Mouse (Mus musculus) Patski (cell line): ENCODE measurements at regions not wholly inside any gene's neighbourhood (a gene's known extent, or its start where the extent isn't known, plus 50 kb on each side); places are given as distances from the start of the nearest gene placed in this dataset.

Experiments
- ATAC-seq: fragments of 100-300 bp; one replicate; pipeline ENCODE4 v1.8.0; 2021
- CTCF ChIA-PET: fragments of 350-600 bp; sonication (Branson Sonifier 250); formaldehyde crosslinking; loops from one replicate; lab custom pipeline; 2022; ENCODE audit warnings: inconsistent platforms; lab: Charles Lee
- POLR2A ChIA-PET: fragments of 350-600 bp; sonication (Branson Sonifier 250); formaldehyde crosslinking; loops from one replicate; lab custom pipeline; 2022; ENCODE audit warnings: antibody characterized with exemption, inconsistent platforms; lab: Charles Lee
- DNase-seq: peaks from one replicate; pipeline ENCODE4 v3.0.0-alpha.2; 2011; ENCODE audit warnings: low read depth, low spot score
- H3K27me3 ChIP-seq: fragments of 371-371 bp; one replicate; pipeline ENCODE4 v1.5.1; 2021
- CTCF ChIP-seq: fragments of 100-300 bp; IDR thresholded peaks from one replicate; pipeline ENCODE4 v1.5.1; 2021
- in situ Hi-C: fragments of 300-500 bp; cut with MboI; formaldehyde crosslinking; loops from 3 replicates; pipeline ENCODE4 v1.11.1; 2018; ENCODE audit warnings: low pct_unique_long_range_greater_than_20kb, mixed read lengths

DNA sequence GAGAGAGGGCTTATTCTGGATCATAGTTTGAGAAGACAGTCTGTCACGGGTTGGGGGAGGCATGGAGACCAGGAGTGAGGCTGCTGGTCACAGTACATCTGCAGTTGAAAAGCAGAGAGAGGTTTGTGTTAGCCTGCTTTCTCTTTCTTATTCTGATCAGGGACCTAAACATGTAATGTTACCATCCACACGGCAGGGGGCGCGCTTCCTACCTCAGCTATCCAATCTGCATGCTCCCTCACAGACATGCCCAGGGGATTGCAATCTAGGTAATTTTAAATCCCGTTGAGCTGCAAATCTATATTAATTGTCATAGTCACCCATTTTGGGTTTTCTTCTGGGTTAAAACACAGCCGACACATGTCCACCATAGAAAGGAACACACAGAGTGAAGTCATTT, 156.4 kb upstream of the Esrrg start:
- DNase-seq (no peak), ATAC-seq (no peak)
- in situ Hi-C loops = loop anchor here (5.0 to 10.0 kb wide), 2 partner anchors 313 to 525 kb away; no protein-coding TSS in a partner anchor
- peak; percentile 72 for TF ChIP-seq CTCF
- H3K27me3 ChIP-seq = no peaks in the 10 kb centered on the region
- ChIA-PET CTCF (interaction anchor here (0.7 to 1.5 kb wide), 6 partner anchors 9 to 689 kb away, joined by 3 read pairs; no protein-coding TSS in a partner anchor), POLR2A (interaction anchor here (0.8 kb wide), 1 partner anchor 24 kb away, joined by 3 read pairs; no protein-coding TSS in a partner anchor)

DNA sequence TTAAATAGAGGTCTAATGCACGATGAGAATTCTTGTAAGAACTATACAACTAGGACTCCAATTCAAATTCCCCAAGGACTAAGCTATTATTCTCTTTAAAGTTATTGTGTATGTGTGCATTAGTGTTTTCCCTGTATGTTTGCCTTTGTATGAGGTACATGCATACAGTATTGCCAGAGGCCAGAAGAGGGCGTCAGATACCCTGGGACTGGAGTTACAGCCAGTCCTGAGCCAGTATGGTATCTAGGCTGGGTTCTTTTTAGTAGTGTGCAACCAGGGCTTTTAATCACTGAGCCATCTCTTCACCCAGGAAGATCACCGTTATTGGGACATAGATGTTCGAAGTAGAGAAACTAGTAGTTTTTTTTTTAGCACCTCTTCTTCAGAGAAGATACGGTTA, 154.2 kb upstream of the Esrrg start:
- TF ChIP-seq CTCF = peak; percentile 63
- CTCF ChIA-PET = no interaction called here
- in situ Hi-C loops = loop anchor here (5.0 to 10.0 kb wide), 2 partner anchors 310 to 523 kb away; no protein-coding TSS in a partner anchor
- no peak for ATAC-seq
- DNase-seq = no peak
- no peaks in the 10 kb centered on the region for H3K27me3 ChIP-seq
- POLR2A ChIA-PET = no interaction called here

DNA sequence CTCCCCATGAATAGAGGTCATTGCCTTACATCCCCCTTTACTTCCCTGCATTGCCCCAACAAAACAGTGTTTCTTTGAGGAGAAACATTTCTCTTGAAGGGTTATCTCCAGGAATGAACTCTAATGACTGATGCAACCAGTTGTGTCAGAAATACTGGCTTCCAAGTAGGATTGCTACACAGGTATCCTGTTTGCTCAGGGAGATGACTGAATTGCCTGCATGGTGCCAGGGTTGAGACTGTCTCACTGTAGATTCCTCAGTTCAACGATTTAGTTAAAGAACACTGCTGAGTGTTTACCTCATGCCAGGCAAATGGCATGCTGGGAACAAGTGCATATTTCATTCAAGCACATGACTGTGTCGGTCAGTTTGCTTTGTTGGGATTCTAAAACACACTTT, 123.8 kb upstream of the Esrrg start:
- ChIA-PET POLR2A (no interaction called here), CTCF (no interaction called here)
- DNase-seq = no peak
- TF ChIP-seq CTCF = no peak
- in situ Hi-C loops = no loop called here
- no peaks in the 10 kb centered on the region for H3K27me3 ChIP-seq
- ATAC-seq = no peak

DNA sequence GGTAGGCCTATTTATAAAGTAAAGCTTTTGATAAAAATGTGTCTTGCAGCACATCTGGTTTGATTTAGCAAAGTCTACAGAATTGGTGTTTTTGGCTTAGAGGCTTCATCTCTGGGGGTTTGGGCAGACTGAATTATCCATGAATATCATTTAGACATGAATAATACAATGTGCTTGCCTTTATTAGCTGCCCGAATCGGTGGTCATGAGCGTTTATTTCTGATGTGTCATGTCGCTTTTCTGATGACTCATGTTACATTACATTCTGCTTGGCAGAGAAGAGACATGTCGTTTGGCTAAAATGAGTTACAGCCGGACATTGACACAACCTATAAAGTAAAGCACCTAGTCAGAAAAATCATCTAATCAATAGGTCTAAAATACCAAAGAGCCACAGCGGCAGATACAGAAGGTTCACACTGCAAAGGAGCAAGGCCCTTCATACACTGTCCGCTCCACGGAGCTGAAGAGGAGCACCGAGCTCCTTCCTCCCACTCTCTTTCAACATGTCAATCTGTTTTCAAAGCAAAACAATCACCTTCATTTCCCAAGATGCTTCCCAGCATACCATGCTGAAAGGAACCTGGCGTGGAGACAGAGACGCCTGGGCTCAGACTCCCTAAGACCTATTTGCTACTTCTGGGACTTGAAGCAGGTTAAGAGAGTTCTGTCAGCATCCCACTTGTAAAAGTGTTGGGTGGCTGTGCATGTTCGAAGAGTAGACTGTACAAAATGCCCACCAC, 120.5 kb upstream of the Esrrg start:
- DNase-seq = no peak
- no peak for ATAC-seq
- no peak for TF ChIP-seq CTCF
- no peaks in the 10 kb centered on the region for H3K27me3 ChIP-seq
- in situ Hi-C loops = no loop called here
- ChIA-PET POLR2A (interaction anchor here (0.6 kb wide), 1 partner anchor 964 kb away, joined by 6 read pairs; no protein-coding TSS in a partner anchor), CTCF (no interaction called here)

DNA sequence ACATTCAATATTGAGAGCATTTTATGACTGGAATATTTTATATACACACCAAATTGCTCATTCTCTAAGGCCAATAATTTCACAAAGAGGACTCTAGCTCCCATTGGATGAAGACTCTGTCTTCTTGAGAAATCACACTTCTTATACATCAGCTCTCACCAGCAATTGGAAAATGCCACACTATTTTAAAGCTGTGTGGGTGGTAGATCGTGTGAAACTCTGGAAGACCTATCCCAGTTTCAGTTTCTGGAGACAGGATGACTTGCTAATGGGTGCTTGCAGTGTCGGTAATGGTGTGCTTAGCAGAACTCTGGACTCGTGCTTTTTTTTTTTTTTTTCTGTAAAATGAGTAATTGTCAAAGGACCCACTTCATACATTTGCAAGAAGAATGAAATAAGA, 119.1 kb upstream of the Esrrg start:
- no peak for DNase-seq
- in situ Hi-C loops = no loop called here

DNA sequence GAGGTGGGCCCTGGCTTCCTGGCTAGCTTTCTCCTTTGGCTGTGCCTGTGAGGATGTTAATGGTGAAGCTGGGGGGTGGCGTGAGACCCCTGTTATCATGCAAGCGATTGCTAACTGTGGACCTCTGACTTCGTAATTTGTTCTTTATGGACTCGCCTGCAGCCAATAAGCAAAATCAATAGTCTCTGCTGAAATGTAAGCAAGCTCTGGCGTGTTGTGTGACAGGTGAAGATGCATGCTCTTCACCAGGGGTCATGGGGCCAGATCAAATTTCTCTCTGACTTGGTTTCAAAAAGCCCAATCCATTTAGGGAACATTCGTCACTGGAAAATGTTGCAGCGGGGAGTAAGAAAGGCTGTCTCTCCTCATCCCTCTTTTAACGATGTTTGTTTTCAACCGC, 103.2 kb upstream of the Esrrg start:
- ChIA-PET POLR2A (no interaction called here), CTCF (interaction anchor here (1.2 kb wide), 1 partner anchor 26 kb away, joined by 3 read pairs; no protein-coding TSS in a partner anchor)
- no peak for DNase-seq
- in situ Hi-C loops = no loop called here
- ATAC-seq = no peak
- no peaks in the 10 kb centered on the region for H3K27me3 ChIP-seq
- TF ChIP-seq CTCF = no peak

More for the DNA sequence above, 119.1 kb upstream of the Esrrg start:
- CTCF ChIA-PET = interaction anchor here (1.4 kb wide), 1 partner anchor 11 kb away, joined by 3 read pairs; no protein-coding TSS in a partner anchor
- no peak for ATAC-seq
- no peaks in the 10 kb centered on the region for H3K27me3 ChIP-seq
- TF ChIP-seq CTCF = no peak
- POLR2A ChIA-PET = no interaction called here

DNA sequence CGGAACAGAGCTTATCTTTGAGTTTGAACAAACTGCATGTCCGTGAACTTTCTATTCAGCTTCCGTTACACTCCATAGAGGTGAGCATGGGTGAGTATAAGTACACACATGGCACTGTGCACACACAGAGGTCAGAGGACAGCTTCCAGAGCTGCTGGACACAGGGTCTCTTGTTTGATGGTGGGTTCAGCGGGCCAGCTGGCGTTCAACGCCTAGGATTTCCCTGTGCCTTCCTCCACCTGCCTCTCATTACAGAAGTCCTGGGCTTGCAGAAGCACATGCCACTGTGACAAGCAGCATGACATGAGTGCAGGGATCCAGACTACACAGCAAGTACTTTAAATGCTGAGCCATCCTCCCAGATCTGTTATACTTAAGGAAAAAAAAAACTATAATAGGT, 101.4 kb upstream of the Esrrg start:
- ATAC-seq = no peak
- no peak for DNase-seq
- ChIA-PET POLR2A (no interaction called here), CTCF (interaction anchor here (0.7 kb wide), 1 partner anchor 16 kb away, joined by 4 read pairs; no protein-coding TSS in a partner anchor)
- no peaks in the 10 kb centered on the region for H3K27me3 ChIP-seq
- in situ Hi-C loops = no loop called here
- no peak for TF ChIP-seq CTCF

DNA sequence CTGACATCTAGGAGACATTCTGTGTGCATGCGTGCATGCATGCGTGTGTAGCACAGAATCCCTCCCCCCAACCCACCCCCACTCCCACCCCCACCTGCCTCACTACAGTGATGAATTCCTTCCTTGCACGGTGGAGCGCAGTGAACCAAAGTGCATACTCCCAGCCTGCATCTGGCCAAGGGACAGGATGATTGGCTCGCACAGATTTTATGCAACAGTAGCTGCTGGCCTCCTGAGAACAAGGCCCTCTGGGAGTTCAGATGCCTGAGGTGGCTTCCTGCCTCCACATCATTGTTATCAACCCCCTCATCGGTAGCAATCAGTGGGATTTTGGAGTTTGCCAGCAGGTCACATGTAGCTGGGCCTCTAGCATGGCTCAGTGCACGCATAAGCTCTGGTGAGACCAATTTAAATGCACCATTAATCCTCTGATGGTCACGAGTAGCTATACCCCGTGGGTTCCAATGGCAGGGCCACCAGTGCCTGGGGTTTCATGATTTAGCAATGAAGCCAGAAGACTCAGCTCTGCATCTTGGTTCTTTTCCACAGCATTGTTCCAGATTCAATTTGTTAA, 77.2 kb upstream of the Esrrg start:
- in situ Hi-C loops = no loop called here
- ATAC-seq = peak; percentile 66
- CTCF ChIA-PET = interaction anchor here (0.9 to 2.2 kb wide), 2 partner anchors 19 to 26 kb away, joined by 3 to 5 read pairs; no protein-coding TSS in a partner anchor
- no peaks in the 10 kb centered on the region for H3K27me3 ChIP-seq
- DNase-seq = peak; percentile 37
- POLR2A ChIA-PET = no interaction called here
- no peak for TF ChIP-seq CTCF

DNA sequence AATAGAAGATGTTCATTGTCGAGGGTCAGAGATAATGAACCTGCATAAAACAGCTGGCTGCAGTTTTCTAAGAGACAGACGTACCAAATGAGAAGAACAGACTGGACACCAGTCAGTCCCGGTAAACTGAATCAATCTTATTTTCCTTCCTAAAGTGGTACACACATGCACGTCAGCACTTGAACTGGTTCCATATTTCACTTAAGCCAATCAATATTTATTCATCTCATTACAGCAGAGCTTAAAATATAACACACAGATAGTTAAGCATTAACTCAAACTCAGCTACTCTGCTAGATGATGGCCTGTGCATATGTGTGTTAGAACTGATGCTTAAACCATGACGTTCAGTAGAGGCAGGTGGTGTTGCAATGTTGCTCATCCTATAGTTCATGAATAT, 72.3 kb upstream of the Esrrg start:
- no peak for DNase-seq
- ChIA-PET CTCF (no interaction called here), POLR2A (no interaction called here)
- in situ Hi-C loops = no loop called here
- no peak for TF ChIP-seq CTCF
- H3K27me3 ChIP-seq = no peaks in the 10 kb centered on the region
- no peak for ATAC-seq

DNA sequence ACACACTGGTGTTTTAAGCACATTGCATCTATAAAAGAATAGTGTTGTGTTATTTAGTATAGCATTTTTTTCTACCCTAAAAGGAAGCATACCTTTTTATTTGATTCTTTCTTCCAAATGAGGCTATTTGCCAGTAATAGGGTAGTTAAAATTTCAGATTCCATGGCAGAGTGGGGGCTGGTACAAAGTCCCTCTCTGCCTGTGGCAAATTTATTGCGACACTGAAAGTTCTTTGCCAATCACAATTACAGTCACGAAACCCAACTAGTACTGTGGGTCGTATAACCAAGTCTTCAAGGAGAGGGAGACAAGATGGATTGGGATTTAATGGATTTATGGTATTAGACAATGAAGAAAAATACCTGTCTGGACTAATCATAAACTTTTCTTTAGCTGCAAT, 51.9 kb upstream of the Esrrg start:
- in situ Hi-C loops = no loop called here
- H3K27me3 ChIP-seq = no peaks in the 10 kb centered on the region
- TF ChIP-seq CTCF = no peak
- CTCF ChIA-PET = no interaction called here
- no peak for DNase-seq
- no peak for ATAC-seq
- POLR2A ChIA-PET = interaction anchor here (0.7 kb wide), 1 partner anchor 49 kb away, joined by 4 read pairs; no protein-coding TSS in a partner anchor
